Mouse (Mus musculus) heart, adult 11 months (tissue): ENCODE results near the gene Stip1.

Source experiments
- DNase-seq: peaks from one replicate; pipeline ENCODE4 v3.0.0; 2022

The Stip1 gene

GRCm38 (mm10) chr19:6983621-6984020 is 56.1 kb downstream of the Stip1 start:
- no peak for DNase-seq

GRCm38 (mm10) chr19:6981465-6981864 is 58.3 kb downstream of the Stip1 start:
- no peak for DNase-seq

GRCm38 (mm10) chr19:6980381-6981093 is 59.2 kb downstream of the Stip1 start, which contains the start of gene Fkbp2:
Gene Fkbp2, minus strand, starts transcription at chr19:6980501.
- DNase-seq: peak; percentile 100

GRCm38 (mm10) chr19:6979486-6980380 is 60.0 kb downstream of the Stip1 start:
- peak; percentile 100 for DNase-seq

- DNase-seq: no peak
Observed at GRCm38 (mm10) chr19:6979001-6979479, 60.7 kb downstream of the Stip1 start.

- no peak for DNase-seq
Observed at GRCm38 (mm10) chr19:6978639-6978974, 61.2 kb downstream of the Stip1 start.

GRCm38 (mm10) chr19:6977759-6978638 is 61.8 kb downstream of the Stip1 start:
- DNase-seq: peak; percentile 96

GRCm38 (mm10) chr19:6975537-6976521 is 63.9 kb downstream of the Stip1 start, which contains the start of gene Plcb3:
Gene Plcb3, minus strand, starts transcription at chr19:6976470.
- peak; percentile 98 for DNase-seq

GRCm38 (mm10) chr19:6974211-6975205 is 65.3 kb downstream of the Stip1 start, which contains the start of gene Ppp1r14b:
Gene Ppp1r14b, plus strand, starts transcription at chr19:6974968.
- peak; percentile 99 for DNase-seq

GRCm38 (mm10) chr19:6973581-6974190 is 66.1 kb downstream of the Stip1 start:
- DNase-seq: no peak

- DNase-seq: peak; percentile 93
Observed at GRCm38 (mm10) chr19:6972247-6972917, 67.4 kb downstream of the Stip1 start.

GRCm38 (mm10) chr19:6971644-6972043 is 68.1 kb downstream of the Stip1 start:
- DNase-seq: no peak
